Mouse (Mus musculus) MEL (cell line): ENCODE measurements at regions not wholly inside any gene's neighbourhood (a gene's known extent, or its start where the extent isn't known, plus 50 kb on each side); places are given as distances from the start of the nearest gene placed in this dataset.
"Not testable (repeated sequence)": the region's sequence is repeated elsewhere in the genome, so short reads cannot be mapped to it uniquely, and the experiment has no call there.

Experiments
- DNase-seq: peaks from one replicate; pipeline ENCODE4 v3.0.0; 2011; ENCODE audit warnings: low read depth, low spot score
- H3K27ac ChIP-seq: 2 replicates; pipeline ENCODE4 v1.5.1; 2012; ENCODE audit warnings: low read depth, mild to moderate bottlenecking, control low read depth, low read length, moderate library complexity; ENCODE audit not compliant: control insufficient read depth
- H3K27me3 ChIP-seq, 2 experiments: fragments of 150-350 bp in 1 of 2; sonication (generic) in 1 of 2; 2 replicates each; pipeline ENCODE4 v1.6.1; 2012; ENCODE audit warnings: low read length in 2 of 2, mild to moderate bottlenecking in 2 of 2, improper control_type of control experiment in 1 of 2, moderate library complexity in 1 of 2; ENCODE audit not compliant: insufficient read depth in 2 of 2, control insufficient read depth in 1 of 2
- H3K36me3 ChIP-seq, 2 experiments: 2 replicates each; pipeline ENCODE4 v1.6.1; 2012 to 2014; ENCODE audit warnings: low read length in 2 of 2, improper control_type of control experiment in 1 of 2, inconsistent platforms in 1 of 2, mild to moderate bottlenecking in 1 of 2; ENCODE audit not compliant: insufficient read depth in 2 of 2, control insufficient read depth in 1 of 2
- H3K4me1 ChIP-seq, 2 experiments: fragments of 150-350 bp in 1 of 2; sonication (generic) in 1 of 2; 2 replicates each; pipeline ENCODE4 v1.6.1; 2012; ENCODE audit warnings: low read length in 2 of 2, improper control_type of control experiment in 1 of 2, mild to moderate bottlenecking in 1 of 2; ENCODE audit not compliant: insufficient read depth in 2 of 2, control insufficient read depth in 1 of 2
- H3K4me3 ChIP-seq, 2 experiments: fragments of 150-350 bp in 1 of 2; sonication (generic) in 1 of 2; 2 replicates each; pipeline ENCODE4 v1.5.1; 2012; ENCODE audit warnings: low read depth in 2 of 2, low read length in 2 of 2, mild to moderate bottlenecking in 2 of 2, moderate library complexity in 2 of 2, control low read depth in 1 of 2, improper control_type of control experiment in 1 of 2; ENCODE audit not compliant: control insufficient read depth in 1 of 2, insufficient read depth in 1 of 2
- H3K79me2 ChIP-seq: 2 replicates; pipeline ENCODE4 v1.6.1; 2012; ENCODE audit warnings: mild to moderate bottlenecking, low read length, moderate library complexity; ENCODE audit not compliant: control insufficient read depth, poor library complexity, insufficient read depth
- H3K9ac ChIP-seq: 2 replicates; pipeline ENCODE4 v1.6.1; 2012; ENCODE audit warnings: low read depth, mild to moderate bottlenecking, control low read depth, low read length, moderate library complexity; ENCODE audit not compliant: control insufficient read depth, poor library complexity, severe bottlenecking
- H3K9me3 ChIP-seq: fragments of 150-350 bp; sonication (generic); replicated peaks from 2 replicates; pipeline ENCODE4 v1.6.1; 2012; ENCODE audit warnings: mild to moderate bottlenecking, low read length, improper control_type of control experiment, moderate library complexity; ENCODE audit not compliant: insufficient read depth
- CTCF ChIP-seq, 3 experiments: IDR thresholded peaks in 2 of 3; conservative IDR thresholded peaks in 1 of 3; 2 replicates each; pipeline ENCODE4 v1.5.1; 2011 to 2012; ENCODE audit warnings: low read length in 3 of 3, low read depth in 2 of 3, mild to moderate bottlenecking in 2 of 3, improper control_type of control experiment in 1 of 3, inconsistent platforms in 1 of 3, mixed read lengths in 1 of 3, moderate library complexity in 1 of 3; ENCODE audit not compliant: control insufficient read depth in 1 of 3, insufficient read depth in 1 of 3, poor library complexity in 1 of 3, severe bottlenecking in 1 of 3
- GABPA ChIP-seq: IDR thresholded peaks from 2 replicates; pipeline ENCODE4 v1.6.1; 2012; ENCODE audit warnings: low read depth, mild to moderate bottlenecking, inconsistent platforms, low read length, improper control_type of control experiment, moderate library complexity
- GATA1 ChIP-seq: IDR thresholded peaks from 2 replicates; pipeline ENCODE4 v1.6.1; 2011; ENCODE audit warnings: low read depth, low read length, improper control_type of control experiment
- JUND ChIP-seq: IDR thresholded peaks from 2 replicates; pipeline ENCODE4 v1.6.1; 2011; ENCODE audit warnings: low read depth, mild to moderate bottlenecking, improper control_type of control experiment, low read length
- MAX ChIP-seq: IDR thresholded peaks from 2 replicates; pipeline ENCODE4 v1.6.1; 2011; ENCODE audit warnings: low read length, improper control_type of control experiment
- MXI1 ChIP-seq: IDR thresholded peaks from 2 replicates; pipeline ENCODE4 v1.6.1; 2011; ENCODE audit warnings: mild to moderate bottlenecking, low read depth, low read length, improper control_type of control experiment
- MYC ChIP-seq: IDR thresholded peaks from 2 replicates; pipeline ENCODE4 v1.6.1; 2011; ENCODE audit warnings: low read depth, mild to moderate bottlenecking, low read length, improper control_type of control experiment, moderate library complexity
- NELFE ChIP-seq: IDR thresholded peaks from 2 replicates; pipeline ENCODE4 v1.6.1; 2011; ENCODE audit warnings: low read depth, low read length, improper control_type of control experiment
- NRF1 ChIP-seq: IDR thresholded peaks from 2 replicates; pipeline ENCODE4 v1.6.1; 2014; ENCODE audit warnings: low read depth, mild to moderate bottlenecking, inconsistent platforms, low read length, improper control_type of control experiment, moderate library complexity; ENCODE audit not compliant: poor library complexity, insufficient read depth, severe bottlenecking
- SMC3 ChIP-seq: IDR thresholded peaks from 2 replicates; pipeline ENCODE4 v1.6.1; 2011; ENCODE audit warnings: low read depth, low read length, improper control_type of control experiment
- TBP ChIP-seq: IDR thresholded peaks from 2 replicates; pipeline ENCODE4 v1.8.0; 2011; ENCODE audit warnings: low read depth, low read length, improper control_type of control experiment
- ZKSCAN1 ChIP-seq: IDR thresholded peaks from 2 replicates; pipeline ENCODE4 v1.6.1; 2012; ENCODE audit warnings: low read depth, mild to moderate bottlenecking, inconsistent platforms, low read length, improper control_type of control experiment, moderate library complexity
- ZMIZ1 ChIP-seq: IDR thresholded peaks from 2 replicates; pipeline ENCODE4 v1.6.1; 2012; ENCODE audit warnings: low read depth, mild to moderate bottlenecking, inconsistent platforms, low read length, improper control_type of control experiment, moderate library complexity
- ZNF384 ChIP-seq: IDR thresholded peaks from 2 replicates; pipeline ENCODE4 v1.6.1; 2012; ENCODE audit warnings: low read depth, mild to moderate bottlenecking, inconsistent platforms, low read length, improper control_type of control experiment

GRCm38 (mm10) chr14:53474170-53474569 lies 779.7 kb downstream of the Dad1 start:
- not testable (repeated sequence) for H3K36me3 ChIP-seq, H3K27me3 ChIP-seq, H3K27ac ChIP-seq, H3K9me3 ChIP-seq, DNase-seq, H3K9ac ChIP-seq, H3K4me1 ChIP-seq, H3K4me3 ChIP-seq, H3K79me2 ChIP-seq

GRCm38 (mm10) chr14:53460790-53461189 lies 793.1 kb downstream of the Dad1 start:
- not testable (repeated sequence) for H3K27me3 ChIP-seq, H3K4me3 ChIP-seq, H3K9me3 ChIP-seq, H3K4me1 ChIP-seq, H3K36me3 ChIP-seq, H3K79me2 ChIP-seq, H3K9ac ChIP-seq, H3K27ac ChIP-seq, DNase-seq

DNA sequence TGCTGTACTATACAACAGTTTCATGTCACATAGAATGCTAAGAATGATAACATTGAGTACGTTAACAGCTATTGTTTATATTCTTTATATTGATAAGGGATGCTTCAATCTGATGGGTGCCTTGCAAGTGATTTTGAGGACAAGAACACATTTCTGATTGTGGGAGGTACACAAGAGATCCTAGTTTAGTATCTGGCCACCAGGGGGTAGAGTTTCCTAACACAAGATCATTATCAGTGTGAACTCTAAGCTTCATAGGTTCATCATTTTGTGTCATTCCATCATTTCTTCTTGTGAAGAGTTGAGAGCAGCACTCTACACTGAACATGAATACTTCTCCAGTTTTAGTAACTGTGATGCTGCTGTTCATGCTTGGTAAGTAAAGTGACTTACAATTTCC lies 799.9 kb downstream of the Dad1 start:
- DNase-seq: no peak
- no peaks in the 10 kb centered on the region for H3K4me1 ChIP-seq

DNA sequence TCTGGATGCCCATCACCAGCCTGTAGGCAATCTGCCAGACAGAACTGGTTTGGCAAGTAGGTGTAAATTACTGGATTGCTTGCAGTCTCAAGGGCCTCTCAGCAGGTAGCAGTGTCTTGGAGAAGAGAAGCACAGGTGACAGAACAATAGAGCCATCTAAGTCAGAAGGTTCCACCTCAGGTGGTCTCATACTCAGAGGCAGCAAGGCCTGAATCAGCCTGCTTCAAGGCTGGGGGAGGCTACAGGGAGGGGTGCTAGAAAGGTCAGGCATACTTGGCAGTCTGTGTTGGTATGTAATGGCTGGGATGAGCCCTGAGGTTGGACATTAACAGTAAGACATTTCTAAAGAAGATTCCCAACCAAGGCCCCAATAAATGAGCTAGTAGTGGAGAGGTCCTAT lies 814.3 kb downstream of the Dad1 start:
- not testable (repeated sequence) for H3K9ac ChIP-seq, H3K36me3 ChIP-seq, H3K27me3 ChIP-seq, H3K9me3 ChIP-seq, H3K4me1 ChIP-seq, DNase-seq, H3K27ac ChIP-seq, H3K79me2 ChIP-seq, H3K4me3 ChIP-seq

More for the DNA sequence above, 799.9 kb downstream of the Dad1 start:
- TF ChIP-seq SMC3: no peak
- TF ChIP-seq ZMIZ1: no peak
- TF ChIP-seq JUND: no peak
- no peak for TF ChIP-seq NELFE
- TF ChIP-seq GATA1: no peak
- no peak for TF ChIP-seq ZNF384
- TF ChIP-seq CTCF (IDR thresholded peaks at IDR 0.05 in 2 of 3, conservative IDR thresholded peaks at IDR 0.05 in 1 of 3; ENCODE audit: control insufficient read depth in 1 of 3, insufficient read depth in 1 of 3, low read depth in 2 of 3, low read length in 3 of 3, poor library complexity in 1 of 3, severe bottlenecking in 1 of 3): no peak
- TF ChIP-seq GABPA: no peak
- no peak for TF ChIP-seq TBP
- TF ChIP-seq MAX: no peak
- no peak for TF ChIP-seq ZKSCAN1
- no peak for TF ChIP-seq MXI1
- no peak for TF ChIP-seq MYC
- no peak for TF ChIP-seq NRF1
- H3K36me3 ChIP-seq: no peaks in the 10 kb centered on the region
- H3K9ac ChIP-seq: no peak overlapping the region
- no peak overlapping the region for H3K4me3 ChIP-seq
- H3K79me2 ChIP-seq: no peaks in the 10 kb centered on the region
- H3K27ac ChIP-seq: no peak overlapping the region
- H3K9me3 ChIP-seq: no peaks in the 10 kb centered on the region
- H3K27me3 ChIP-seq: no peaks in the 10 kb centered on the region

DNA sequence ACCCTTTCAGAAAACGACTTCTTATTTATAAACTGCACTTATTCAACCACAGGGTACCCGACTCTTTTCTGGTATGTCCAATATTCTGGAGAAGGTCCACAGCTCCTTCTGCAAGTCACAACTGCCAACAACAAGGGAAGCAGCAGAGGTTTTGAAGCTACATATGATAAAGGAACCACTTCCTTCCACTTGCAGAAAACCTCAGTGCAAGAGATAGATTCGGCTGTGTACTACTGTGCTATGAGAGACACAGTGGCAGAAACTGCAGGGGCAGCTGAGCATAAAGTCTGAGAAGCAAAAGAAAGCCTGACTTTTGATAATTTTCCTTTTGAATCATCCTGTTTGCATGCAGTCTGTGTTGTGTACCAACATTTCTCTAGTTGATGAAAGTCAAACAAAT lies 823.8 kb downstream of the Dad1 start:
- not testable (repeated sequence) for H3K27ac ChIP-seq, H3K4me3 ChIP-seq, H3K9me3 ChIP-seq, H3K36me3 ChIP-seq, H3K4me1 ChIP-seq, DNase-seq, H3K9ac ChIP-seq, H3K79me2 ChIP-seq, H3K27me3 ChIP-seq
